In the genomic region with DNA sequence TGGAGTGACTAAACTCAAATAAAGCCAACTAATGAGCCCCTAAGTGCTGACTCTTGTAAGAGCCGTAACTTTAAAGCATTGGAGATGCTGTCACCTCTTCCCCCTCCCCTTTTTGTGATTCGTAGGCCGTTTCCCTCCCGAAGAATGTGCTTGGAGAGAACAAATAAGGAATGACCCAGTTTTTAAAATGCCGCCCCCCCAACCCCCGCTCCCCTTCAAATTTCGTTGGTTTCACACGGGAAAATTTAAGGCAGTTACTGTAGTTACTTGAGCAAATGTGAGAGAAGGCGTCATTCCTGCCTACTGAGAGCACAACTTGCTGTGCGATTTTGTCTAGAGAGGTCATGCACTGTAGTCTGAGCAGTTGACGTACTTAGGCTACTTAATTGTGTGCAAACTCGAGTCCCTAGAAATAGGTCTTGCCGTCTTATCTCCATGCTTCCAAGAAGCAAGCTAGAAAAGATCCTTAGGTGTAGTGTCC, we compare ENCODE assay signal across 8 mouse cellular contexts. TPM values are rescaled to one million over a fixed set of nuclear protein-coding genes. Genes with fewer than 3 reads are reported as not detected.
A peak's percentile ranks its signal among the peaks of the same experiment; 100 is the strongest.
DNase-seq lines count a peak whose midpoint lies in the region; ATAC-seq and TF ChIP-seq lines count a peak whose summit lies in the region.

No protein-coding gene starts in this region.

- WGBS in bone marrow, adult 2 months: 2% methylated on average over 13 of the region's 13 CpGs
- under 1% methylated on average over 13 of the region's 13 CpGs for WGBS in forebrain, embryonic 13.5 days
- WGBS in liver, embryonic 16.5 days (ENCODE audit: insufficient replicate concordance): 2% methylated on average over 13 of the region's 13 CpGs

- H3K4me2 ChIP-seq in forebrain, embryonic 13.5 days: peak overlapping the region; percentile 81
- peak overlapping the region; percentile 94 for H3K4me2 ChIP-seq in liver, embryonic 16.5 days (ENCODE audit: low read depth, low read length)

- TF ChIP-seq CTCF in bone marrow, adult 2 months (IDR thresholded peaks at IDR 0.05; ENCODE audit: control insufficient read depth, insufficient read depth, low read length): no peak

- no peak for TF ChIP-seq POLR2A in bone marrow, adult 2 months (IDR thresholded peaks at IDR 0.05; ENCODE audit: borderline replicate concordance, control insufficient read depth, low read depth, low read length)

- H3K27me3 ChIP-seq in forebrain, embryonic 13.5 days: no peaks in the 10 kb centered on the region
- H3K27me3 ChIP-seq in liver, embryonic 16.5 days (ENCODE audit: control insufficient read depth, insufficient read depth, low read depth, low read length): no peaks in the 10 kb centered on the region

- no peaks in the 10 kb centered on the region for H3K9me3 ChIP-seq in forebrain, embryonic 13.5 days (replicated peaks)
- H3K9me3 ChIP-seq in liver, embryonic 16.5 days (replicated peaks; ENCODE audit: control insufficient read depth, low read length): no peaks in the 10 kb centered on the region

- peak; percentile 9 for DNase-seq in heart, adult 8-10 months (ENCODE audit: low spot score)
- no peak for DNase-seq in heart, postnatal 25 days (ENCODE audit: low spot score)
- DNase-seq in induced T-regulatory cell, adult 2 months (ENCODE audit: low read depth): peak; percentile 46
- DNase-seq in right cerebral cortex, adult 18-20 months: peak; percentile 31
- no peak for DNase-seq in ovary, postnatal 14 days (ENCODE audit: low spot score)

- no peak overlapping the region; the same call in 1 of the 2 replicates for H3K27ac ChIP-seq in bone marrow, adult 2 months (ENCODE audit: control insufficient read depth, insufficient read depth, low read depth, low read length, poor library complexity)
- H3K27ac ChIP-seq in forebrain, embryonic 13.5 days: no peak overlapping the region
- peak overlapping the region; percentile 85 for H3K27ac ChIP-seq in liver, embryonic 16.5 days (ENCODE audit: low read length)

- ATAC-seq in forebrain, embryonic 13.5 days: no peak
- no peak for ATAC-seq in liver, embryonic 16.5 days (ENCODE audit: low read depth)

- no peaks in the 10 kb centered on the region for H3K36me3 ChIP-seq in forebrain, embryonic 13.5 days (ENCODE audit: poor library complexity, severe bottlenecking)
- H3K36me3 ChIP-seq in liver, embryonic 16.5 days (ENCODE audit: control insufficient read depth, insufficient read depth): no peaks in the 10 kb centered on the region

- H3K4me1 ChIP-seq in bone marrow, adult 2 months (ENCODE audit: control insufficient read depth, insufficient read depth, low read length): peaks cover 1% of the 10 kb centered on the region; the same call in 1 of the 2 replicates
- H3K4me1 ChIP-seq in forebrain, embryonic 13.5 days: peaks cover 19% of the 10 kb centered on the region
- peaks cover 15% of the 10 kb centered on the region for H3K4me1 ChIP-seq in liver, embryonic 16.5 days (ENCODE audit: control insufficient read depth, low read depth, low read length)

- H3K4me3 ChIP-seq in bone marrow, adult 2 months (replicated peaks; ENCODE audit: control insufficient read depth, low read depth, low read length): peak overlapping the region; percentile 80
- H3K4me3 ChIP-seq in forebrain, embryonic 13.5 days: peak overlapping the region; percentile 96
- peak overlapping the region; percentile 97 for H3K4me3 ChIP-seq in liver, embryonic 16.5 days (ENCODE audit: low read depth, low read length)

- H3K9ac ChIP-seq in forebrain, embryonic 13.5 days: peak overlapping the region; percentile 96
- peak overlapping the region; percentile 97 for H3K9ac ChIP-seq in liver, embryonic 16.5 days (ENCODE audit: low read depth, low read length)

- intact Hi-C loops in heart, postnatal 25 days (cut with DNase I): no loop called here

RNA-seq across cellular contexts. Expression of a gene that starts 1.0 kb away (rescaled TPM):
- total RNA-seq in heart, adult 8-10 months (2022): 10 to 100 TPM; 31.8 to 40.0 (median 36.5) TPM
- total RNA-seq in heart, postnatal 25 days (2021): 10 to 100 TPM; 33.7 to 34.7 TPM
- 2.4 and 2.6 TPM in 2 replicates for polyA plus RNA-seq in bone marrow, adult 2 months (2011; ENCODE audit: insufficient read depth, insufficient read length, low replicate concordance, missing spikeins)
- polyA plus RNA-seq in forebrain, embryonic 13.5 days (2015; fragmentation: Nextera tagmentation; extraction: Ambion mirVana): 4.1 and 5.4 TPM in 2 replicates
- 1.9 and 2.1 TPM in 2 replicates for polyA plus RNA-seq in liver, embryonic 16.5 days (2015; fragmentation: Nextera tagmentation; extraction: Ambion mirVana)

Comparison
In these comparisons a context has a peak if more than half of its experiments do, and no peak if none do; other contexts are left out.
1. DNase-seq: peak in heart, adult 8-10 months (single experiment), induced T-regulatory cell, adult 2 months (single experiment) and right cerebral cortex, adult 18-20 months (single experiment); none in heart, postnatal 25 days (single experiment) and ovary, postnatal 14 days (single experiment).
2. Peak in every context shown above with its lines, with median percentiles within 50 percentile points of each other: H3K4me3 ChIP-seq.